ENCODE assay signal across 11 mouse cellular contexts in genomic region chr2:134482683-134483082, GRCm38 (mm10).
DNase-seq lines count a peak whose midpoint lies in the region; ATAC-seq lines count a peak whose summit lies in the region.
"Had no signal": no experiment of that assay in that cellular context is flagged by ENCODE, and none has a peak within 500 bp of the region (broad histone marks: within the 10 kb centered on the region; RNA-seq: fewer than 3 reads in every experiment).

No protein-coding gene starts in this region.

- peak; percentile 17 to 37 for DNase-seq in left cerebral cortex, postnatal 14 days (ENCODE audit: low spot score in 2 of 2)
- no peak for DNase-seq in left cerebral cortex, postnatal 4 days
- peak; percentile 40 for DNase-seq in Muller cell, postnatal 12 days (ENCODE audit: inconsistent ontology term)
- peak; percentile 55 for DNase-seq in embryo, embryonic 11 days
- DNase-seq in adrenal gland, adult 18-20 months (ENCODE audit: low spot score in 2 of 2) = no peak
- DNase-seq in natural killer cell, adult 2 months (ENCODE audit: low spot score in 2 of 2) = no peak
- DNase-seq: cerebellum, adult 18-20 months; lung, adult 2 months; spleen, adult 18-20 months had no signal

- intact Hi-C loops in left cerebral cortex, postnatal 14 days (cut with DNase I) = loop anchor here (2.0 to 10.0 kb wide), 3 partner anchors 448 to 930 kb away; partner anchors contain the start of gene Bmp2
- intact Hi-C loops in left cerebral cortex, postnatal 4 days (cut with DNase I) = loop anchor here (2.0 to 10.0 kb wide), 3 partner anchors 698 to 1368 kb away; no protein-coding TSS in a partner anchor

- ATAC-seq in megakaryocyte-erythroid progenitor cell, adult 5-6 weeks (replicated peaks; ENCODE audit: low FRiP score, low TSS enrichment, poor library complexity, severe bottlenecking) = peak; percentile 59; the same call in 1 of the 2 replicates
- no peak for ATAC-seq in monocyte, adult 5-6 weeks (replicated peaks; ENCODE audit: insufficient number of reproducible peaks, low FRiP score, low TSS enrichment, poor library complexity, severe bottlenecking)

Comparison
In these comparisons a context has a peak if more than half of its experiments do, and no peak if none do; other contexts are left out.
1. DNase-seq: peak in left cerebral cortex, postnatal 14 days (2 of 2), Muller cell, postnatal 12 days (single experiment) and embryo, embryonic 11 days (single experiment); none in left cerebral cortex, postnatal 4 days (single experiment), adrenal gland, adult 18-20 months (0 of 2) and natural killer cell, adult 2 months (0 of 2).